Mouse (Mus musculus): Measurements from ENCODE around the gene Tmem189. TPM values are rescaled to one million over a fixed set of nuclear protein-coding genes. Genes with fewer than 3 reads are reported as not detected.

Tmem189 gene
- total and polyA plus RNA-seq, 2 experiments, result 4.8 to 19.6 TPM

GRCm38 (mm10) chr2:167697902-167698301, 8.3 kb upstream of the Tmem189 start:
- no peak for TF ChIP-seq POLR2A (IDR thresholded peaks at IDR 0.05; ENCODE audit: extremely low read depth, insufficient read depth, low read length)
- TF ChIP-seq CTCF (IDR thresholded peaks at IDR 0.05; ENCODE audit: low read depth, low read length), result no peak
- Histone ChIP-seq H3K36me3 (ENCODE audit: control insufficient read depth, insufficient read depth, low read length) (no peaks in the 10 kb centered on the region), H3K79me2 (ENCODE audit: control insufficient read depth, insufficient read depth, low read length) (no peaks in the 10 kb centered on the region), H3K27me3 (ENCODE audit: control insufficient read depth, insufficient read depth, low read length) (no peaks in the 10 kb centered on the region), H3K4me1 (ENCODE audit: control insufficient read depth, insufficient read depth, low read length) (peaks cover 12% of the 10 kb centered on the region; the same call in 1 of the 2 replicates), H3K9ac (ENCODE audit: low read depth, low read length) (peak overlapping the region; percentile 45), H3K4me3 (ENCODE audit: insufficient read depth, low read depth, low read length) (no peak overlapping the region), H3K27ac (replicated peaks; ENCODE audit: insufficient read depth, low read depth, low read length) (peak overlapping the region; percentile 69)
- 7% methylated on average over 5 of the region's 5 CpGs for WGBS
- DNase-seq (ENCODE audit: extremely low read depth, low read depth, low spot score), result peak; percentile 90

DNA sequence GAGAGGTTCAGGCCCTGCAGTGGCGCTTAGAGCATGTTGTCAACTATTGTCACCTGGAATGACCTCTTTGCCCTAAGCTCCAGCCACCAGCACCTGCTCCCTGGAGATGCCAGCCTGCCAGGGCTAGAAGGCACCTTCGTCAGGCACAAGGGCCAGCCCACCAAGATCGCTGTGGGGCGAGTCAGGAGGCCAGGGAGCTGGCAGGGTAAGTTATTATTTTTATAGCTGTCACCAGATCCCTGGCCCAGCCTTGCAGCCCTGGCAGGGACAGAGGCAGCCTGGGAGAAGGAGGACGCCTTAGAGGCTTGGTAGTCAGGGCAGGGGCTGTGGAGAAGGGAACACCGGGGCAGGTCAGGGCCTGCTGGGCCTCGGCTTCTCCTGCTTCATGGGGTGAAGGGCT, 6.5 kb upstream of the Tmem189 start:
- no peak overlapping the region for H3K4me3 ChIP-seq (ENCODE audit: insufficient read depth, low read depth, low read length)
- peak overlapping the region; percentile 43; the same call in 1 of the 2 replicates for H3K27ac ChIP-seq (replicated peaks; ENCODE audit: insufficient read depth, low read depth, low read length)
- peak; percentile 50 for DNase-seq (ENCODE audit: extremely low read depth, low read depth, low spot score)
- H3K27me3 ChIP-seq (ENCODE audit: control insufficient read depth, insufficient read depth, low read length), result no peaks in the 10 kb centered on the region
- peaks cover 12% of the 10 kb centered on the region; the same call in 1 of the 2 replicates for H3K4me1 ChIP-seq (ENCODE audit: control insufficient read depth, insufficient read depth, low read length)
- no peaks in the 10 kb centered on the region for H3K79me2 ChIP-seq (ENCODE audit: control insufficient read depth, insufficient read depth, low read length)
- WGBS, result 67% methylated on average over 7 of the region's 7 CpGs
- no peak for TF ChIP-seq CTCF (IDR thresholded peaks at IDR 0.05; ENCODE audit: low read depth, low read length)
- TF ChIP-seq POLR2A (IDR thresholded peaks at IDR 0.05; ENCODE audit: extremely low read depth, insufficient read depth, low read length), result no peak
- H3K9ac ChIP-seq (ENCODE audit: low read depth, low read length), result peak overlapping the region; percentile 7; the same call in 1 of the 2 replicates
- no peaks in the 10 kb centered on the region for H3K36me3 ChIP-seq (ENCODE audit: control insufficient read depth, insufficient read depth, low read length)

DNA sequence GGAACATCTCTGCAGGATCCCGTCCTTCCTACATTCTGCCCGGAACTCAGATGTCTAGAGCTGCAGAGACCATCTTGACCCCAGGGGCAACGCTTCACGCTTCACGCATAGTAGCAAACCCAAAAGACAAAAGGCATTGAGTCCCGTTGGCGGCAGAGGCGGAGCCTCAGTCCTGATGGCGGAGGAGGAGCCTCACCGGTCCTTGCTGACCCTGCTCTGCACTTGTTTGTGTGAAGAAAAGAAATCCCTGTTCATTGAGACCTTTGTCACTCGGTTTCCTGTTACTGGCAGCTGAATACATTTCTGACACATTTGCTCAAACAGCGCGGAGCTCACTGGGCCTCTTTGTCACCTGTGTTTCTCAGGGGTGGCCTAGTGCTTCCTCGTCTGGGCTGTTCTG, 5.9 kb upstream of the Tmem189 start:
- no peaks in the 10 kb centered on the region; the same call in 1 of the 2 replicates for H3K36me3 ChIP-seq (ENCODE audit: control insufficient read depth, insufficient read depth, low read length)
- WGBS, result 61% methylated on average over 14 of the region's 14 CpGs
- TF ChIP-seq CTCF (IDR thresholded peaks at IDR 0.05; ENCODE audit: low read depth, low read length), result no peak
- no peak for TF ChIP-seq POLR2A (IDR thresholded peaks at IDR 0.05; ENCODE audit: extremely low read depth, insufficient read depth, low read length)
- no peaks in the 10 kb centered on the region for H3K27me3 ChIP-seq (ENCODE audit: control insufficient read depth, insufficient read depth, low read length)
- H3K4me3 ChIP-seq (ENCODE audit: insufficient read depth, low read depth, low read length), result no peak overlapping the region
- DNase-seq (ENCODE audit: extremely low read depth, low read depth, low spot score), result peak; percentile 80
- peaks cover 3% of the 10 kb centered on the region; the same call in 1 of the 2 replicates for H3K79me2 ChIP-seq (ENCODE audit: control insufficient read depth, insufficient read depth, low read length)
- H3K27ac ChIP-seq (replicated peaks; ENCODE audit: insufficient read depth, low read depth, low read length), result peak overlapping the region; percentile 43; the same call in 1 of the 2 replicates
- H3K9ac ChIP-seq (ENCODE audit: low read depth, low read length), result no peak overlapping the region
- peaks cover 12% of the 10 kb centered on the region; the same call in 1 of the 2 replicates for H3K4me1 ChIP-seq (ENCODE audit: control insufficient read depth, insufficient read depth, low read length)

GRCm38 (mm10) chr2:167694963-167695362, 5.3 kb upstream of the Tmem189 start:
- Histone ChIP-seq H3K79me2 (ENCODE audit: control insufficient read depth, insufficient read depth, low read length) (peaks cover 5% of the 10 kb centered on the region), H3K4me1 (ENCODE audit: control insufficient read depth, insufficient read depth, low read length) (peaks cover 12% of the 10 kb centered on the region; the same call in 1 of the 2 replicates), H3K27ac (replicated peaks; ENCODE audit: insufficient read depth, low read depth, low read length) (peak overlapping the region; percentile 43; the same call in 1 of the 2 replicates), H3K27me3 (ENCODE audit: control insufficient read depth, insufficient read depth, low read length) (no peaks in the 10 kb centered on the region), H3K36me3 (ENCODE audit: control insufficient read depth, insufficient read depth, low read length) (peaks cover 2% of the 10 kb centered on the region; the same call in 1 of the 2 replicates), H3K4me3 (ENCODE audit: insufficient read depth, low read depth, low read length) (no peak overlapping the region), H3K9ac (ENCODE audit: low read depth, low read length) (no peak overlapping the region)
- peak; percentile 32 for DNase-seq (ENCODE audit: extremely low read depth, low read depth, low spot score)
- TF ChIP-seq POLR2A (IDR thresholded peaks at IDR 0.05; ENCODE audit: extremely low read depth, insufficient read depth, low read length) (no peak), CTCF (IDR thresholded peaks at IDR 0.05; ENCODE audit: low read depth, low read length) (no peak)
- 93% methylated on average over 7 of the region's 7 CpGs for WGBS

DNA sequence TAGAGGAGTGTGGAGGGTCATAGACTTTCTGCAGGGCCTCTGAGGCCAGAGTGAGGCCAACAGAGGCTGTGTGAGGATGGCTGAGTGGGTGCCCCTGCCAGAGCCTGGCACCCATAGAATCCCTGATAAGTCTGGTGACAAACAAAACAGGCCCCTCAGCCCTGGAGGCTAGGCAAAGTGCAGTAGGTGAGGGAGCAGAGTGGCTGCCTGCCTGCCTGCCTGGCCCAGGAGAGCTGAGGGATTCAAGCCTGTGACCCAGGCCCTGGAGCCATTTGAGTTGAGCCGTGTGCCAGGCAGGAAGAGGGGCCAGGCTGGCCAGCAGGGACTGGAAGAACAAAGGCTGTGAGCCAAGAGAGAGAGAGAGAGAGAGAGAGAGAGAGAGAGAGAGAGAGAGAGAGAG, 4.6 kb upstream of the Tmem189 start:
- H3K9ac ChIP-seq (ENCODE audit: low read depth, low read length), result 0 out of 2 replicates have a peak overlapping the region, but pooled peaks have one; percentile 4
- peak; percentile 86 for DNase-seq (ENCODE audit: extremely low read depth, low read depth, low spot score)
- no peaks in the 10 kb centered on the region for H3K27me3 ChIP-seq (ENCODE audit: control insufficient read depth, insufficient read depth, low read length)
- peak overlapping the region; percentile 30 for H3K27ac ChIP-seq (replicated peaks; ENCODE audit: insufficient read depth, low read depth, low read length)
- peaks cover 12% of the 10 kb centered on the region for H3K79me2 ChIP-seq (ENCODE audit: control insufficient read depth, insufficient read depth, low read length)
- peaks cover 2% of the 10 kb centered on the region; the same call in 1 of the 2 replicates for H3K36me3 ChIP-seq (ENCODE audit: control insufficient read depth, insufficient read depth, low read length)
- WGBS, result 16% methylated on average over 1 of the region's 1 CpGs
- H3K4me3 ChIP-seq (ENCODE audit: insufficient read depth, low read depth, low read length), result no peak overlapping the region
- H3K4me1 ChIP-seq (ENCODE audit: control insufficient read depth, insufficient read depth, low read length), result peaks cover 12% of the 10 kb centered on the region; the same call in 1 of the 2 replicates
- TF ChIP-seq CTCF (IDR thresholded peaks at IDR 0.05; ENCODE audit: low read depth, low read length) (no peak), POLR2A (IDR thresholded peaks at IDR 0.05; ENCODE audit: extremely low read depth, insufficient read depth, low read length) (no peak)

DNA sequence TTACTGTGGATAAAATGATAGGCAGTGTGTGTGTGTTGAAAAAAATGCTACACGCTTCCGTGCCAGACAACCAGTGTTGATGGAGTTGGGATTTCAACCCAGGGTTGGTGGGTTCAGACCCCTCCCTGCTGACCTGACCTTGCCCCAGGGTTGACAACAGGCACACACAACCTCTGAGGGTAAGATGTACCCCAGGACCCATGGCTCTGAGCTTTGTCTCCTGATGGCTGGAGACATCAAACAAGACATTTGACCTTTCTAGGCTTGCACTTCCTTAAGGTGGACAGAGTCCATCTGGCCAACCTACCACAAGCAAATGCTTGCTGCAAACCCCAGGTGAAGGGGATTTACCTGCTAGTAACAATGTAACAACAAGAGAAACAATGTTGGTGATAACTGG, 3.9 kb upstream of the Tmem189 start:
- H3K27me3 ChIP-seq (ENCODE audit: control insufficient read depth, insufficient read depth, low read length), result no peaks in the 10 kb centered on the region
- peaks cover 12% of the 10 kb centered on the region; the same call in 1 of the 2 replicates for H3K4me1 ChIP-seq (ENCODE audit: control insufficient read depth, insufficient read depth, low read length)
- H3K4me3 ChIP-seq (ENCODE audit: insufficient read depth, low read depth, low read length), result no peak overlapping the region
- 29% methylated on average over 2 of the region's 2 CpGs for WGBS
- peak overlapping the region; percentile 30; the same call in 1 of the 2 replicates for H3K27ac ChIP-seq (replicated peaks; ENCODE audit: insufficient read depth, low read depth, low read length)
- peaks cover 2% of the 10 kb centered on the region; the same call in 1 of the 2 replicates for H3K36me3 ChIP-seq (ENCODE audit: control insufficient read depth, insufficient read depth, low read length)
- DNase-seq (ENCODE audit: extremely low read depth, low read depth, low spot score), result peak; percentile 68
- no peak for TF ChIP-seq CTCF (IDR thresholded peaks at IDR 0.05; ENCODE audit: low read depth, low read length)
- peaks cover 13% of the 10 kb centered on the region for H3K79me2 ChIP-seq (ENCODE audit: control insufficient read depth, insufficient read depth, low read length)
- H3K9ac ChIP-seq (ENCODE audit: low read depth, low read length), result no peak overlapping the region

Measured in liver, adult 2 months (tissue).